Mouse (Mus musculus) stomach, embryonic 16.5 days (tissue): ENCODE measurements at regions not wholly inside any gene's neighbourhood (a gene's known extent, or its start where the extent isn't known, plus 50 kb on each side); places are given as distances from the start of the nearest gene placed in this dataset.
"Not testable (repeated sequence)": the region's sequence is repeated elsewhere in the genome, so short reads cannot be mapped to it uniquely, and the experiment has no call there.

ENCODE experiments used
- ATAC-seq: fragments of 200-750 bp; cut with Nextera tagmentation; 2 replicates; pipeline ENCODE4 v1.8.0; 2017; ENCODE audit warnings: moderate number of reproducible peaks, moderate TSS enrichment; ENCODE audit not compliant: insufficient read depth, low FRiP score
- H3K27ac ChIP-seq: fragments of 300-500 bp; sonication (generic); 2 replicates; pipeline ENCODE4 v1.5.1; 2014; ENCODE audit warnings: low read length
- H3K27me3 ChIP-seq: fragments of 300-500 bp; sonication (generic); 2 replicates; pipeline ENCODE4 v1.6.1; 2014; ENCODE audit warnings: low read length, control low read depth, mixed read lengths; ENCODE audit not compliant: control insufficient read depth, insufficient read depth
- H3K36me3 ChIP-seq: fragments of 300-500 bp; sonication (generic); 2 replicates; pipeline ENCODE4 v1.6.1; 2014; ENCODE audit warnings: low read length; ENCODE audit not compliant: control insufficient read depth, insufficient read depth
- H3K4me1 ChIP-seq: fragments of 300-500 bp; sonication (generic); 2 replicates; pipeline ENCODE4 v1.6.1; 2014; ENCODE audit warnings: low read length, control low read depth, mixed read lengths; ENCODE audit not compliant: control insufficient read depth, insufficient read depth
- H3K4me2 ChIP-seq: fragments of 300-500 bp; sonication (generic); 2 replicates; pipeline ENCODE4 v1.6.1; 2014; ENCODE audit warnings: low read depth, low read length, mixed read lengths
- H3K4me3 ChIP-seq: fragments of 300-500 bp; sonication (generic); replicated peaks from 2 replicates; pipeline ENCODE4 v1.5.1; 2014; ENCODE audit warnings: mild to moderate bottlenecking, low read length
- H3K9ac ChIP-seq: fragments of 300-500 bp; sonication (generic); 2 replicates; pipeline ENCODE4 v1.6.1; 2014; ENCODE audit warnings: low read length
- H3K9me3 ChIP-seq: fragments of 300-500 bp; sonication (generic); replicated peaks from 2 replicates; pipeline ENCODE4 v1.6.1; 2016; ENCODE audit warnings: low read length, control low read depth; ENCODE audit not compliant: control insufficient read depth
- WGBS: fragments of 180-500 bp; shearing (Covaris S2); extraction: QIAGEN DNeasy Blood & Tissue Kit; methylation state at CpG from one replicate; pipeline ENCODE4 v1.1.7; 2014; 5-methylcytosine and 5-hydroxymethylcytosine counted together

DNA sequence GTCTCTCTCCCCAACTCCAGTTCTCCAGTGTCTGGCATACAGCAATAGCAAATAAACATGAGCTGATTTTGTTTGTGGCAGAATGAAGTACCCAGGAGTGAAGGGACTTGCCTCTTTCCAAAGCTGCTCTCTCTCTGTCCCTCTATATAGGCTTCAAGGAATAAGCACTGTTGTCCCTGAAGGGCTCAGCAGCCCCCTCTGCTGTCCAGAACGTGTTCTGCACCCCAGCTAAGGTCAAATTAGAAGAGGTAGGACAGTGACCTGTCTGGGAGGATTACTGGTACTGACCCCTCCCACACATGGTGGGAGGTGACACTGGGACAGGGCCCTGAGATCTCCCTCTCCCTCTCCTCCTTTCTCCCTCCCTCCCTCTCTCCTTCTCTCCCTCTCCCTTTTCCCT is 65.7 kb upstream of the Col1a1 start:
- peak overlapping the region; percentile 30 for H3K4me2 ChIP-seq
- no peak; the same call in 1 of the 2 replicates for ATAC-seq
- no peaks in the 10 kb centered on the region for H3K27me3 ChIP-seq
- H3K36me3 ChIP-seq, result no peaks in the 10 kb centered on the region
- no peak overlapping the region for H3K9ac ChIP-seq
- WGBS, result 0% methylated on average over 1 of the region's 1 CpGs
- H3K4me1 ChIP-seq, result peaks cover 14% of the 10 kb centered on the region
- H3K27ac ChIP-seq, result no peak overlapping the region
- H3K4me3 ChIP-seq, result no peak overlapping the region; the same call in 1 of the 2 replicates
- no peaks in the 10 kb centered on the region for H3K9me3 ChIP-seq

DNA sequence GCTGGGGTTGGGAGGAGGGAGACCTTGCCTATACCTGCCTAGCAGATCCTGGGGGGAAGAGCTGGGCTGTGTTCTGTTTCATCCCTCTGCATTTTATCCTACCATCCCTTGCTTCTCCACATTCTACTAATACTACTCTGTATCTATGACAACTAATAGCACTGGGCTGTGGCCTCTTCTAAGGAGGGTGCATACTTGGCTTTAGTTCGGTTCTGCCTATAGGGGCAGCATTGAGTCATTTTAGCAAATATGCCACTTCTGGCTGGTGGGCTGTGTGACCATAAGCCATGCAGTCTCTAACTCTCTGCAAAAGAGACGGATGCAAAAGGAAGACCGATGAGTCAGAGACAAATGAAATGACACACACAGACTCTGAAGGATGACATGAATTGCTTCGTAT is 66.2 kb upstream of the Col1a1 start:
- not testable (repeated sequence) for H3K4me3 ChIP-seq, H3K9ac ChIP-seq, H3K9me3 ChIP-seq, H3K27me3 ChIP-seq, H3K27ac ChIP-seq, H3K36me3 ChIP-seq
- peak overlapping the region; percentile 30 for H3K4me2 ChIP-seq
- ATAC-seq, result peak; percentile 10; the same call in 1 of the 2 replicates
- 20% methylated on average over 4 of the region's 4 CpGs for WGBS
- H3K4me1 ChIP-seq, result peaks cover 14% of the 10 kb centered on the region

DNA sequence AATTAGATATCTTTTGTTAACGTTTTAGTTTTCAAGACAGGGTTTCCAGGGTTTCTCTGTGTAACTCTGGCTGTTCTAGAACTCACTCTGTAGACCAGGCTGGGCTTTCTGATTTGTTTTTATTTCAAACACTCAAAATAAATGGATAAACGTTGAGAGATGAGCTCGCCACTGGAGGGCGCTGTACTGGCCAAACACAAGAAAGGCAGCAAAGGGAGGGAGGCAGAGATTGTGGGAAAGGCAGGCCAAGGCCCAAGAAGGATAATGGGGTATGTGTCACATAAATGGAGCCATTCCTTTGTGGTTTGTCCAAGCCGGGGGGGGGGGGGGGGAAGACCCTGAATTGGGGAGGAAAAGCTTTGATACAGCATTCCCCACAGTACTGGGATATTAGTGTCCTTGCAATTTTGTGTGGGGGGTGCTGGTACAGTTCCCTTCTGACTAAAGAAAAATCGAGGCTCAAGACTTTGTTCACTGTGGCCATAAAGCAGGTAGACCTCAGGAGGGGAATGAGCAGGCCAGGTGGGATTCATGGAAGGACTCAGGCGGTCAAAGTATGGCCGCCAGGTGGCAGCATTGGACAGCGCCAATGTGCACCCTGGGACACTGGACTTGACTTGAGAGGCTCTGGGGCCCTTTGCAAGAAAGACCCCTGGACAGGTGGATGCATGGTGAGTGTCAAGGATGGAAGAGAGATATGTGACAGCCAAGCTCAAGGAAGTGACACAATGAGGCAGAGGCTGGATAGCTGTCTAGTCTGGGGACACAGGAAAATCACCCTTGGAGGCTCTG is 69.7 kb upstream of the Col1a1 start:
- Histone ChIP-seq H3K4me1 (no peaks in the 10 kb centered on the region), H3K36me3 (no peaks in the 10 kb centered on the region), H3K27me3 (no peaks in the 10 kb centered on the region), H3K4me3 (no peak overlapping the region), H3K4me2 (no peak overlapping the region), H3K9ac (no peak overlapping the region), H3K9me3 (no peaks in the 10 kb centered on the region), H3K27ac (no peak overlapping the region)
- ATAC-seq, result peak; percentile 55; the same call in 1 of the 2 replicates
- WGBS, result 15% methylated on average over 9 of the region's 9 CpGs

DNA sequence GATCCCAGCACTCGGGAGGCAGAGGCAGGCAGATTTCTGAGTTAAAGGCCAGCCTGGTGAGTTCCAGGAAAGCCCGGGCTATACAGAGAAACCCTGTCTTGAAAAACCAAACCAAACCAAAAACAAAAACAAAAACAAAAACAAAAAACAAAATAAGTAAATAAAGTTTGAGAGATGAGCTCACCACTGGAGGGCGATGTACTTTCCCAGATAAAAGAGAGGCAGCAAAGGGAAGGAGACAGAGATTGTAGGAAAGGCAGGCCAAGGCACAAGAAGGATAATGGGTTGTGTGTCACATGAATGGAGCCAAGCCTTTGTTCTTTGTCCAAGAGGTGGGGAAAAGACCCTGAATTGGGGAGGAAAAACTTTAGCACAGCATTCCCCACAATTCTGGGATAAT is 67.6 kb upstream of the Tmem92 start:
- no peak overlapping the region for H3K4me3 ChIP-seq
- no peak overlapping the region for H3K27ac ChIP-seq
- no peak overlapping the region for H3K4me2 ChIP-seq
- no peak for ATAC-seq
- WGBS, result 87% methylated on average over 3 of the region's 3 CpGs
- no peaks in the 10 kb centered on the region for H3K4me1 ChIP-seq
- H3K9me3 ChIP-seq, result no peaks in the 10 kb centered on the region
- no peaks in the 10 kb centered on the region for H3K27me3 ChIP-seq
- H3K9ac ChIP-seq, result no peak overlapping the region
- no peaks in the 10 kb centered on the region for H3K36me3 ChIP-seq

DNA sequence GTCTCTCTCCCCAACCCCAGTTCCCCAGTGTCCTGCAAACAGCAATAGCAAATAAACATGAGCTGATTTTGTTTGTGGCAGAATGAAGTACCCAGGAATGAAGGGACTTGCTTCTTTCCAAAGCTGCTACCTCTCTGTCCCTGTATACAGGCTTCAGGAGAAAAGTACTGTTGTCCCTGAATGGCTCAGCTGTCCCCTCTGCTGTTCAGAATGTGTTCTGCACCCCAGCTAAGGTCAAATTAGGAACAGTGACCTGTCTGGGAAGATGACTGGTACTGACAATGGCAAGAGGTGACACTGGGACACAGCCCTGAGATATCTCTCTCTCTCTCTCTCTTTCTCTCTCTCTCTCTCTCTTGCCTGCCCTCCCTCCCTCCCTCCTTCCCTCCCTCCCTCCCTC is 56.6 kb upstream of the Tmem92 start:
- no peak for ATAC-seq
- Histone ChIP-seq H3K9ac (no peak overlapping the region), H3K36me3 (no peaks in the 10 kb centered on the region), H3K9me3 (no peaks in the 10 kb centered on the region), H3K4me3 (no peak overlapping the region), H3K4me2 (no peak overlapping the region), H3K27me3 (no peaks in the 10 kb centered on the region), H3K4me1 (no peaks in the 10 kb centered on the region), H3K27ac (no peak overlapping the region)

DNA sequence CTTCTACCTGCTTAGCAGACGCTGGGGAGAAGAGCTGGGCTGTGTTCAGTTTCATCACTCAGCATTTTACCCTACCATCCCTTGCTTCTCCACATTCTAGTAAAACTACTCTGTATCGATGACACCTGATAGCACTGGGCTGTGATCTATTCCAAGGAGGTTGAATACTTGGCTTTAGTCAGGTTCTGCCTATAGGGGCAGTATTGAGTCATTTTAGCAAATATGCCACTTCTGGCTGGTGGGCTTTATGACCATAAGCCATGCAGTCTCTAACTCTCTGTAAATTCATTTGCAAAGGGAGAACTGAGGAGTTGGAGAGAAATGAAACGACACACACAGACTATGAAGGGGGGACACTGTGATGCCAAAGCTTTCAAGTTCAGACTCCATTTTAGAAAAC is 55.6 kb upstream of the Tmem92 start:
- no peaks in the 10 kb centered on the region for H3K36me3 ChIP-seq
- no peak for ATAC-seq
- no peak overlapping the region for H3K4me3 ChIP-seq
- no peaks in the 10 kb centered on the region for H3K9me3 ChIP-seq
- no peaks in the 10 kb centered on the region for H3K27me3 ChIP-seq
- no peak overlapping the region for H3K27ac ChIP-seq
- WGBS, result 69% methylated on average over 3 of the region's 3 CpGs
- H3K4me1 ChIP-seq, result no peaks in the 10 kb centered on the region
- H3K4me2 ChIP-seq, result no peak overlapping the region
- H3K9ac ChIP-seq, result no peak overlapping the region

DNA sequence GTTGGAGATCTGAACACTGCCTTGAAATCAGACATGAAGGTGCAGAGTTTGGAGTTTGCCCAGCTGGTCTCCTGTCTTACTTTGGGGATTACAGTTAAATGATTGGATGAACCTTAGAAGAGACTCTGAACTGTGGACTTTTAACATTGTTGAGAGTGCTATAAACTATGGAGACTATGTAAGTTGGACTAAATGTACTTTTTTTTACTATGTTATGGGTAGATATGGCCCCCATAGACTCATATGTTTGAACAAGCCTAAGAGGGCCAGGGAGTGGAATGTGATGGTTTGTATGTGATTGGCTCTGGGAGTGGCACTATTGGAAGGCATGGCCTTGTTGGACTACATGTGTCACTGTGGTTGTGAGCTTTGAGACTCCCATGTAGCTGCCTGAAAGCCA is 53.8 kb upstream of the Tmem92 start:
- H3K27me3 ChIP-seq, result no peaks in the 10 kb centered on the region
- no peaks in the 10 kb centered on the region for H3K36me3 ChIP-seq
- no peak overlapping the region for H3K9ac ChIP-seq
- no peaks in the 10 kb centered on the region for H3K4me1 ChIP-seq
- H3K4me2 ChIP-seq, result no peak overlapping the region
- no peak overlapping the region for H3K4me3 ChIP-seq
- H3K27ac ChIP-seq, result no peak overlapping the region
- ATAC-seq, result no peak
- no peaks in the 10 kb centered on the region for H3K9me3 ChIP-seq

DNA sequence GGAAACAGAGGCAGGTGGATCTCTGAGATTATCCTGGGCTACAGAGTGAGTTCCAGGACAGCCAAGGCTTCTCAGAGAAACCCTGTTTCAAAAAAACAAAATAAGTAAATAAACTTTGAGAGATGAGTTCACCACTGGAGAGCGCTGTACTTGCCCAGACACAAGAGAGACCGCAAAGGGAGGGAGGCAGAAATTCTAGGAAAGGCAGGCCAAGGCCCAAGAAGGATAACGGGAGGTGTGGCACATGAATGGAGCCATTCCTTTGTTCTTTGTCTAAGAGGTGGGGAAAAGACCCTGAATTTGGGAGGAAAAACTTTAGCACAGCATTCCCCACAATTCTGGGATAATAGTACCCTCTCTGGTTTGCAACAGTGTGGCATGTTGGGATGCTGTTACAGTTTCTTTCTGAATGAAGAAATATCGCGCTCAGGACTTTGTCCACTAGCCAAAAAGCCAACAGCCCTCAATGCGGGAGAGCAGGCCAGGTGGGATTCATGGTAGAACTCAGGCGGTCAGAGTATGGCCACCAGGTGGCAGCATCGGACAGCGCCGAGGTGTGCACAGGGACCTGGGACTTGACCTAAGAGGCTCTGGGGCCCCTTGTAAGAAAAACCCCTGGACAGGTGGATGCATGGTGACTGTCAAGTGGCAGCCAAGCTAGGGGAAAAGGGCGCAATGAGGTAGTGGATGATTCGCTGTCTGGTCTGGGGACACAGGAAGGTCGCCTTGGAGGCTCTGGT is 49.9 kb upstream of the Tmem92 start:
- Histone ChIP-seq H3K9ac (no peak overlapping the region), H3K27ac (no peak overlapping the region), H3K4me1 (no peaks in the 10 kb centered on the region), H3K4me3 (no peak overlapping the region), H3K4me2 (no peak overlapping the region), H3K36me3 (no peaks in the 10 kb centered on the region), H3K27me3 (no peaks in the 10 kb centered on the region), H3K9me3 (no peaks in the 10 kb centered on the region)
- WGBS, result 26% methylated on average over 13 of the region's 13 CpGs
- no peak for ATAC-seq
